Mouse (Mus musculus): ENCODE measurements around the gene Parn.

DNA sequence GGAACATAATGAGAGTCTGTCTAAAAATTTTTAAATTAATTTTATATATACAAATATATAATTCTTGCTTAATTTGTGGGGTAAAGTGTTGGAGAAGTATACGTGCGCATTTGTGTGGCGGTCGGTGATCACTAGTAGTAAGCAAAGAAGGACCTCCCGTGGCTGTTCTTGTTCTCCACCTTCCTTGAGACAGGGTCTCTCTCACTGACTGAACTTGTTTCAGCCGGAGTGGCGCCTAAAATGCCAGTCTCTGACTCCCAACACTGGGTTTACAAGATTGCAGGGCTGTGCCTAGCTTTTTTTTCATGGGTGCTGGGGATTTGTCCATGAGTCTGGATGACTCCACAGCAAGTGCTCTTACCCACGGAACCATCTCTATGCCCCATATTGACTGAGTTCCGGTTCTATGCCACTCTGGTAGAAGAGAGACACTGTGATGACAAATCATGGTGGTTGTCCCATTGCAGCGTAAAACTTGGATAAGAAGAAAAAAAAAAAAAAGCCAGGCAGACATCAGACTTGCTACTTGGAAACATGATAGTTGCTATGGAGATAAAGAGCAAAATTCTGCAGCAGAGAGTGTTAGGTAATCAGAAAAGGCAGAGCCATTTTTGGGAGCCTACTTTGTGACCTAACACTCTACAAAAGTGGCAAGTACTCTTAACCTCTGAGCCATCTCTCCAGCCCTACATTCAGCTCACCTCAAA, 585 bp upstream of the Parn start:
- no peak for TF ChIP-seq CTCF (IDR thresholded peaks at IDR 0.05; ENCODE audit: control insufficient read depth, insufficient read depth, insufficient replicate concordance, low read depth, low read length)
- TF ChIP-seq POLR2A (IDR thresholded peaks at IDR 0.05; ENCODE audit: control insufficient read depth, low read depth, low read length) = no peak
